Mouse (Mus musculus) testis, adult 2 months (tissue): Measurements from ENCODE around the gene Gm14406. TPM values are rescaled to one million over a fixed set of nuclear protein-coding genes. Genes with fewer than 3 reads are reported as not detected.

Experiments used
- H3K27ac ChIP-seq: fragments of 200-500 bp; 2 replicates; pipeline ENCODE4 v1.5.1; 2012; ENCODE audit warnings: low read depth, low read length; ENCODE audit not compliant: control insufficient read depth, insufficient read depth
- H3K27me3 ChIP-seq: fragments of 200-500 bp; 2 replicates; pipeline ENCODE4 v1.6.1; 2012; ENCODE audit warnings: mild to moderate bottlenecking, low read length, moderate library complexity; ENCODE audit not compliant: control insufficient read depth, insufficient read depth
- H3K36me3 ChIP-seq: fragments of 200-500 bp; 2 replicates; pipeline ENCODE4 v1.6.1; 2012; ENCODE audit warnings: mild to moderate bottlenecking, low read length; ENCODE audit not compliant: control insufficient read depth, insufficient read depth
- H3K4me1 ChIP-seq: fragments of 200-500 bp; 2 replicates; pipeline ENCODE4 v1.6.1; 2012; ENCODE audit warnings: low read length; ENCODE audit not compliant: control insufficient read depth, insufficient read depth
- H3K4me3 ChIP-seq: fragments of 200-500 bp; 2 replicates; pipeline ENCODE4 v1.5.1; 2012; ENCODE audit warnings: low read depth, mild to moderate bottlenecking, low read length, moderate library complexity, mixed read lengths; ENCODE audit not compliant: control insufficient read depth
- CTCF ChIP-seq: fragments of 200-500 bp; IDR thresholded peaks from 2 replicates; pipeline ENCODE4 v1.5.1; 2012; ENCODE audit warnings: low read depth, mild to moderate bottlenecking, inconsistent platforms, low read length, moderate library complexity; ENCODE audit not compliant: control insufficient read depth, insufficient read depth, insufficient replicate concordance
- POLR2A ChIP-seq: fragments of 200-500 bp; IDR thresholded peaks from 2 replicates; pipeline ENCODE4 v1.6.1; 2012; ENCODE audit warnings: low read depth, mild to moderate bottlenecking, inconsistent platforms, low read length, moderate library complexity; ENCODE audit not compliant: control insufficient read depth
- polyA plus RNA-seq: library from polyadenylated mRNA; depleted of rRNA; stranded (reverse); fragments of >200 nt; gene quantifications from 2 replicates; pipeline ENCODE4 v1.2.3, GENCODE M21; 2012; rRNA removed

Gm14406 gene
- polyA plus RNA-seq, 1 experiment: not detected

DNA sequence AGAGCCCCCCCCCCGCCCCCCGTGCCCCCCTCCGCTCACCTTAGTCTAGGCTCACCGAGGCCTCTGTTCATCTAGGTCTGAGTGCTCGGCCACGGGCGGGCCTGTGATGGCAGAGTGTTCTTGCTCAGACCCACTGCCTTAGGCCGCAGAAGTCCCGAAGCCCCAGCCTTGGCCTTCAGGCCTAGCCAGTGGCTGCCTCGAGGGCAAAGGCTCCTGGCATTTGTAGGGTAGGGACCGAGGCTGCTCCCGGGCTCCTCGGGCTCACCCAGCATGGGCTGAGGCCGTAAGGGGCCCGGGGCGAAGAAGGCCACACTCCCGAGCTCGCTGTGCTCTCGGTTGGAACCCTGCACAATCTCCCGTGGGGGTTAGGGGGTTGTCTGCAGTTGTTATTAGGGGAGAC lies 54.9 kb downstream of the Gm14406 start:
- TF ChIP-seq CTCF: no peak
- TF ChIP-seq POLR2A: no peak

DNA sequence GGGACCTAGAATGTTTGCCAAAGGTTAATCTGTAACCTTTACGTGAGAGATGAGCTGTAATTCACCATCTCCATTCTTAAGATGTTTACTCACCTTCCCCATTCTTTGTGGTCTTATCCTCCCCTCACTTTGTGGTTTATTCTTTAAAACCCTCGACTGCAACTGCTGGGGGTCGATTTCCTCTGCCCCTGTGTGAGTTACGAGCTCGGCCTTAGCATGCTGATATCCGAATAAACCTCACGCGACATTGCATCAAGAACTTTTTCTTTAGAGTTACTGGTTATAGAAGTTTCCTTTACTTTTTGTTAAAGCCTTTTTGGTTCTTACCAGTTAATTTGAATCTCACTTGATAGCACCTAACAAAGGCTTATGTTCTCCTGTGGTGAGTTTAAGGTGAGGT lies 58.0 kb downstream of the Gm14406 start:
- no peak overlapping the region for H3K4me3 ChIP-seq
- H3K4me1 ChIP-seq: no peaks in the 10 kb centered on the region
- H3K27ac ChIP-seq: no peak overlapping the region
- TF ChIP-seq CTCF: no peak
- no peak for TF ChIP-seq POLR2A
- no peaks in the 10 kb centered on the region for H3K36me3 ChIP-seq
- H3K27me3 ChIP-seq: no peaks in the 10 kb centered on the region

More for the DNA sequence above, 54.9 kb downstream of the Gm14406 start:
- Histone ChIP-seq H3K36me3 (no peaks in the 10 kb centered on the region), H3K27me3 (no peaks in the 10 kb centered on the region), H3K27ac (no peak overlapping the region), H3K4me3 (no peak overlapping the region), H3K4me1 (no peaks in the 10 kb centered on the region)

Other genes starting within 250 kb of the Gm14406 start
- 0.41 TPM in 1 of 2 replicates, not detected in the other for gene Gm14418, start 179.9 kb downstream of the Gm14406 start, polyA plus RNA-seq
- 1.1 and 1.5 TPM in 2 replicates for gene Zfp970, start 113.5 kb downstream of the Gm14406 start, polyA plus RNA-seq
- gene Gm14403, start 80.0 kb downstream of the Gm14406 start, polyA plus RNA-seq: 0.25 TPM in 1 of 2 replicates, not detected in the other
- gene Gm14322, start 181.1 kb upstream of the Gm14406 start, polyA plus RNA-seq: 0.42 TPM in 1 of 2 replicates, not detected in the other